ENCODE assay signal across 8 mouse cellular contexts in genomic region chr14:57746001-57746771, GRCm38 (mm10). TPM values are rescaled to one million over a fixed set of nuclear protein-coding genes. Genes with fewer than 3 reads are reported as not detected.
A peak's percentile ranks its signal among the peaks of the same experiment; 100 is the strongest.
DNase-seq lines count a peak whose midpoint lies in the region; ATAC-seq and TF ChIP-seq lines count a peak whose summit lies in the region.

Gm49361 (minus strand) TSS chr14:57746103.

- H3K27me3 ChIP-seq in G1E (ENCODE audit: insufficient read depth, low read length): peaks cover 17% of the 10 kb centered on the region
- H3K27me3 ChIP-seq in forebrain, postnatal 0 days (ENCODE audit: insufficient read depth, low read length): no peaks in the 10 kb centered on the region
- no peaks in the 10 kb centered on the region for H3K27me3 ChIP-seq in neural tube, embryonic 15.5 days (replicated peaks)

- H3K36me3 ChIP-seq in G1E (replicated peaks): no peaks in the 10 kb centered on the region
- H3K36me3 ChIP-seq in forebrain, postnatal 0 days (ENCODE audit: insufficient read depth): no peaks in the 10 kb centered on the region
- H3K36me3 ChIP-seq in neural tube, embryonic 15.5 days: no peaks in the 10 kb centered on the region

- H3K4me3 ChIP-seq in G1E (ENCODE audit: low read depth, low read length): peak within 1 kb of the TSS; percentile 72
- H3K4me3 ChIP-seq in forebrain, postnatal 0 days (ENCODE audit: low read depth, low read length): peak within 1 kb of the TSS; percentile 87
- H3K4me3 ChIP-seq in layer of hippocampus, adult 2 months: peak within 1 kb of the TSS; percentile 75
- H3K4me3 ChIP-seq in lung, adult 2 months (replicated peaks; ENCODE audit: extremely low read depth, low read depth, low read length): peak within 1 kb of the TSS; percentile 70
- peak within 1 kb of the TSS; percentile 87 for H3K4me3 ChIP-seq in neural tube, embryonic 15.5 days (replicated peaks)

- DNase-seq in G1E (ENCODE audit: low spot score): peak; percentile 46
- peak; percentile 91 to 97 for DNase-seq in cerebellum, adult 18-20 months
- DNase-seq in forebrain, postnatal 0 days: peak; percentile 81
- DNase-seq in heart, postnatal 36 days: peak; percentile 96 to 97
- peak; percentile 70 to 79 for DNase-seq in layer of hippocampus, adult 2 months (ENCODE audit: low spot score in 2 of 2)
- peak; percentile 96 for DNase-seq in lung, adult 2 months
- peak; percentile 91 for DNase-seq in testis, postnatal 14 days (ENCODE audit: low spot score)

- peak within 1 kb of the TSS; percentile 64 for H3K27ac ChIP-seq in forebrain, postnatal 0 days (ENCODE audit: low read depth, low read length)
- peak within 1 kb of the TSS; percentile 94 for H3K27ac ChIP-seq in layer of hippocampus, adult 2 months
- peak within 1 kb of the TSS; percentile 85 for H3K27ac ChIP-seq in neural tube, embryonic 15.5 days (replicated peaks)

- peak; percentile 35 for ATAC-seq in G1E (ENCODE audit: extremely low read depth, insufficient number of reproducible peaks, low FRiP score, poor library complexity, severe bottlenecking)
- ATAC-seq in forebrain, postnatal 0 days: peak; percentile 85
- ATAC-seq in neural tube, embryonic 15.5 days (ENCODE audit: low FRiP score): peak; percentile 92

- peak within 1 kb of the TSS; percentile 93 for H3K4me2 ChIP-seq in forebrain, postnatal 0 days (ENCODE audit: low read depth)
- H3K4me2 ChIP-seq in neural tube, embryonic 15.5 days: peak within 1 kb of the TSS; percentile 92

- TF ChIP-seq POLR2A in lung, adult 2 months (IDR thresholded peaks at IDR 0.05; ENCODE audit: borderline replicate concordance, extremely low read depth, low read depth, low read length): peak; percentile 65; the same call in 1 of the 2 replicates

- under 1% methylated on average over 68 of the region's 68 CpGs for WGBS in forebrain, postnatal 0 days
- WGBS in lung, adult 2 months: under 1% methylated on average over 68 of the region's 68 CpGs
- under 1% methylated on average over 66 of the region's 68 CpGs for WGBS in neural tube, embryonic 15.5 days

- peaks cover 10% of the 10 kb centered on the region for H3K9me3 ChIP-seq in G1E (replicated peaks)
- no peaks in the 10 kb centered on the region for H3K9me3 ChIP-seq in forebrain, postnatal 0 days (ENCODE audit: low read length)
- H3K9me3 ChIP-seq in neural tube, embryonic 15.5 days (replicated peaks): no peaks in the 10 kb centered on the region

- H3K4me1 ChIP-seq in G1E (ENCODE audit: insufficient read depth, low read depth, low read length): peaks cover 15% of the 10 kb centered on the region
- H3K4me1 ChIP-seq in forebrain, postnatal 0 days (ENCODE audit: insufficient read depth): peaks cover 7% of the 10 kb centered on the region; the same call in 1 of the 2 replicates
- peaks cover 20% of the 10 kb centered on the region for H3K4me1 ChIP-seq in lung, adult 2 months (ENCODE audit: control insufficient read depth, insufficient read depth, low read length)
- H3K4me1 ChIP-seq in neural tube, embryonic 15.5 days: peaks cover 29% of the 10 kb centered on the region

- peak within 1 kb of the TSS; percentile 64 for H3K9ac ChIP-seq in forebrain, postnatal 0 days
- H3K9ac ChIP-seq in neural tube, embryonic 15.5 days (replicated peaks): peak within 1 kb of the TSS; percentile 84

- intact Hi-C loops in heart, postnatal 36 days (cut with DNase I): loop anchor here (1.0 to 10.0 kb wide), 3 partner anchors 51 to 1069 kb away; partner anchors contain the start of gene Zdhhc20

- TF ChIP-seq CTCF in G1E (IDR thresholded peaks at IDR 0.05; ENCODE audit: low read depth, low read length): no peak
- no peak for TF ChIP-seq CTCF in forebrain, postnatal 0 days (IDR thresholded peaks at IDR 0.05; ENCODE audit: low read depth)
- TF ChIP-seq CTCF in layer of hippocampus, adult 2 months (conservative IDR thresholded peaks at IDR 0.05): peak; percentile 20
- no peak for TF ChIP-seq CTCF in lung, adult 2 months (IDR thresholded peaks at IDR 0.05; ENCODE audit: insufficient read depth, low read length)

RNA-seq across cellular contexts. Expression of gene Gm49361, which starts in this region (rescaled TPM):
- not detected in 2 replicates for total RNA-seq in G1E (2014; fragmentation: Nextera tagmentation)
- not detected in 2 replicates for total RNA-seq in G1E (2017)
- not detected in 2 replicates for polyA plus RNA-seq in G1E (2012)
- total RNA-seq in forebrain, postnatal 0 days (2014; rRNA removed): not detected in 2 replicates
- polyA plus RNA-seq in forebrain, postnatal 0 days (2015; fragmentation: Nextera tagmentation; extraction: Ambion mirVana): not detected in 2 replicates
- 1 to 10 TPM in 1 of 2 experiments, not detected in 1; 2.4 TPM for total RNA-seq in heart, postnatal 36 days (2021)
- 1 to 10 TPM in 1 of 2 experiments, under 1 TPM in 1; 0.32 to 3.1 TPM for total RNA-seq in layer of hippocampus, adult 2 months (2021)
- polyA plus RNA-seq in lung, adult 2 months (2012; rRNA removed): 2.2 TPM in 1 of 2 replicates, not detected in the other
- not detected in 2 replicates for polyA plus RNA-seq in neural tube, embryonic 15.5 days (2015; fragmentation: Nextera tagmentation; extraction: Ambion mirVana)

Comparison
In these comparisons a context has a peak if more than half of its experiments do, and no peak if none do; other contexts are left out.
1. Peak in every context shown above with its lines: DNase-seq, ATAC-seq, H3K4me3 ChIP-seq and H3K27ac ChIP-seq.
2. Peak in DNase-seq, ATAC-seq and H3K4me3 ChIP-seq in G1E; RNA of the gene not detected or under 1 TPM.
3. Peak in DNase-seq, ATAC-seq, H3K4me3 ChIP-seq, H3K27ac ChIP-seq, H3K9ac ChIP-seq and H3K4me2 ChIP-seq in forebrain, postnatal 0 days; RNA of the gene not detected or under 1 TPM.
4. Peak in ATAC-seq, H3K4me3 ChIP-seq, H3K27ac ChIP-seq, H3K9ac ChIP-seq and H3K4me2 ChIP-seq in neural tube, embryonic 15.5 days; RNA of the gene not detected or under 1 TPM.
5. ATAC-seq: peak in every context shown above with its lines; median percentile 92 in neural tube, embryonic 15.5 days; 85 in forebrain, postnatal 0 days; 35 in G1E.
6. DNase-seq: peak in every context shown above with its lines; median percentile 96 in heart, postnatal 36 days; 96 in lung, adult 2 months; 94 in cerebellum, adult 18-20 months; 91 in testis, postnatal 14 days; 81 in forebrain, postnatal 0 days; 74 in layer of hippocampus, adult 2 months; 46 in G1E.